Mouse (Mus musculus) hindbrain, embryonic 12.5 days (tissue): ENCODE results near the gene Tnfsf10. TPM values are rescaled to one million over a fixed set of nuclear protein-coding genes. Genes with fewer than 3 reads are reported as not detected.
A peak's percentile ranks its signal among the peaks of the same experiment; 100 is the strongest.

Experiments used
- ATAC-seq: fragments of 200-750 bp; cut with Nextera tagmentation; 2 replicates; pipeline ENCODE4 v1.8.0; 2017; ENCODE audit warnings: moderate TSS enrichment; ENCODE audit not compliant: low FRiP score
- H3K27ac ChIP-seq: fragments of 300-500 bp; sonication (generic); 2 replicates; pipeline ENCODE4 v1.5.1; 2016; ENCODE audit warnings: mild to moderate bottlenecking
- H3K27me3 ChIP-seq: fragments of 300-500 bp; sonication (generic); 2 replicates; pipeline ENCODE4 v1.6.1; 2016; ENCODE audit warnings: mild to moderate bottlenecking
- H3K36me3 ChIP-seq: fragments of 300-500 bp; sonication (generic); 2 replicates; pipeline ENCODE4 v1.6.1; 2016; ENCODE audit warnings: mild to moderate bottlenecking
- H3K4me1 ChIP-seq: fragments of 300-500 bp; sonication (generic); 2 replicates; pipeline ENCODE4 v1.6.1; 2016
- H3K4me2 ChIP-seq: fragments of 300-500 bp; sonication (generic); replicated peaks from 2 replicates; pipeline ENCODE4 v1.6.1; 2016; ENCODE audit warnings: mild to moderate bottlenecking
- H3K4me3 ChIP-seq: fragments of 300-500 bp; sonication (generic); 2 replicates; pipeline ENCODE4 v1.5.1; 2016; ENCODE audit warnings: mild to moderate bottlenecking
- H3K9ac ChIP-seq: fragments of 300-500 bp; sonication (generic); 2 replicates; pipeline ENCODE4 v1.6.1; 2016; ENCODE audit warnings: mild to moderate bottlenecking, moderate library complexity
- H3K9me3 ChIP-seq: fragments of 300-500 bp; sonication (generic); replicated peaks from 2 replicates; pipeline ENCODE4 v1.6.1; 2016; ENCODE audit warnings: mild to moderate bottlenecking
- whole genome bisulfite sequencing: fragments of 180-500 bp; shearing (Covaris S2); methylation state at CpG from one replicate; pipeline ENCODE4 v1.1.7; 2016; 5-methylcytosine and 5-hydroxymethylcytosine counted together
- polyA plus RNA-seq: library from polyadenylated mRNA; unstranded; fragments of >200 nt; fragmentation: Nextera tagmentation; extraction: Ambion mirVana; gene quantifications from 2 replicates; pipeline ENCODE4 v1.2.1, GENCODE M21; 2016

Tnfsf10 gene
- polyA plus RNA-seq, 1 experiment from 2014 or later = not detected

DNA sequence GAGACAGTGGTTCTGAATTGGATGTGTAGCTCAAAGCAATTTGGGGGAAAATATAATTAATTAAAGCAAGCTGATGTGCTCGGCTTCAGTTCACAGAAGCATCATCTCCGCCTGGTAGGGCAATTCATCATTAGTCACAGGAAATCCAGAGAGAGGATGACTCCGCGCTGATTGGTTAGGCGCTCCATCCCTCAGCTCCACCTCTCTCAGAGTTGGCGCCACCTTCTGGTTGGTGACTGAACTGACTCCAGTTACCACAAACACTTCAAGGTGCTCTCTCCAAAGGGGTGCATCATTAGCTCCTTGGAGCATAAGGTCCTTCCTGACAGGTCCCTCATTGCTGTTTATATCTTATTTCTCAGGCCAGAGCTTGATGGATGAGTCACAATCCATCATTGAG lies 28.7 kb downstream of the Tnfsf10 start:
- H3K4me2 ChIP-seq = no peak overlapping the region
- H3K27ac ChIP-seq = no peak overlapping the region
- H3K9ac ChIP-seq = no peak overlapping the region
- no peaks in the 10 kb centered on the region for H3K4me1 ChIP-seq
- WGBS = 52% methylated on average over 6 of the region's 6 CpGs
- H3K9me3 ChIP-seq = no peaks in the 10 kb centered on the region; the same call in 1 of the 2 replicates
- H3K36me3 ChIP-seq = no peaks in the 10 kb centered on the region
- no peaks in the 10 kb centered on the region for H3K27me3 ChIP-seq
- no peak for ATAC-seq
- H3K4me3 ChIP-seq = no peak overlapping the region

DNA sequence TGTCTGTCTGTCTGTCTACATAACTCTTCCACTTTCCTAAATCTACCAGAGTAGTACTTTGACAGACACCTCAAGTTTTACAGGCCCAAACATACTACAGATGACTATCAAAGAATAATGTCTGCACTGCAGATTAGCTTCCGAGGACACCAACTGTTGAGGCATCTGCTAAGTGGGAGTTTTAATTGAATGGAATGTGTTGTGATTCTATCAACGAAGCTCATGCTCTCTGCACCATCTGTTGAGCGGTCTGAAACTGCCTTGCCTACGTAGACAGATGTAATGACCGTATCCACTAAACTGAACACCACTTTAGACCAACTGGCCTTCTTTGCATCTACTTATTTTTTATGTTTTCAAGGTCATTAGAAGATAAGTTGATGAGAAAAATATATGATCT lies 31.6 kb downstream of the Tnfsf10 start:
- ATAC-seq = no peak
- H3K4me2 ChIP-seq = no peak overlapping the region
- WGBS = 67% methylated on average over 5 of the region's 5 CpGs

DNA sequence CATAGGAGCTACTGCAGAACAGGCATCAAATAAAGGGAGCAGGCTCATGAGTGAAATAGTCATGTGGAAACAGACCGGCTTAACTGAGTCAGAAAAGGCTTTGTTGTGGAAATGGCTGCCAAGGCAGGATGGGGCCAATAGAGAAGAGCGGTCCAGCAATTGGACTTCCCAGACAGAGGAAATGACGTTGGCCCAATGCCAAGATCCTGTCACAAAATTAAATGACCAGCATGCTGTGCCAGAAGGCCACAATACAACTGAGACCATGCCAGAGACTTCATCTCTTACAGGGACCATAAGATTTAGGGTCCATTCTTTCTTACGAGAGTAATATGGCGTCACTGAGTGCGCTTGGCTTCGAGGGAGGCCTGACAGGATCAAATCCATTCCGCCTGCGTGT lies 34.3 kb downstream of the Tnfsf10 start:
- 69% methylated on average over 9 of the region's 9 CpGs for WGBS
- no peaks in the 10 kb centered on the region for H3K27me3 ChIP-seq
- no peak overlapping the region for H3K4me3 ChIP-seq
- H3K4me2 ChIP-seq = no peak overlapping the region
- no peaks in the 10 kb centered on the region for H3K4me1 ChIP-seq
- H3K9me3 ChIP-seq = no peaks in the 10 kb centered on the region
- no peak overlapping the region for H3K27ac ChIP-seq
- H3K9ac ChIP-seq = no peak overlapping the region
- no peaks in the 10 kb centered on the region for H3K36me3 ChIP-seq
- ATAC-seq = peak; percentile 83

More for the DNA sequence above, 31.6 kb downstream of the Tnfsf10 start:
- H3K9me3 ChIP-seq = no peaks in the 10 kb centered on the region; the same call in 1 of the 2 replicates
- no peak overlapping the region for H3K9ac ChIP-seq
- H3K4me3 ChIP-seq = no peak overlapping the region
- H3K36me3 ChIP-seq = no peaks in the 10 kb centered on the region
- H3K4me1 ChIP-seq = no peaks in the 10 kb centered on the region
- no peak overlapping the region for H3K27ac ChIP-seq
- no peaks in the 10 kb centered on the region for H3K27me3 ChIP-seq

DNA sequence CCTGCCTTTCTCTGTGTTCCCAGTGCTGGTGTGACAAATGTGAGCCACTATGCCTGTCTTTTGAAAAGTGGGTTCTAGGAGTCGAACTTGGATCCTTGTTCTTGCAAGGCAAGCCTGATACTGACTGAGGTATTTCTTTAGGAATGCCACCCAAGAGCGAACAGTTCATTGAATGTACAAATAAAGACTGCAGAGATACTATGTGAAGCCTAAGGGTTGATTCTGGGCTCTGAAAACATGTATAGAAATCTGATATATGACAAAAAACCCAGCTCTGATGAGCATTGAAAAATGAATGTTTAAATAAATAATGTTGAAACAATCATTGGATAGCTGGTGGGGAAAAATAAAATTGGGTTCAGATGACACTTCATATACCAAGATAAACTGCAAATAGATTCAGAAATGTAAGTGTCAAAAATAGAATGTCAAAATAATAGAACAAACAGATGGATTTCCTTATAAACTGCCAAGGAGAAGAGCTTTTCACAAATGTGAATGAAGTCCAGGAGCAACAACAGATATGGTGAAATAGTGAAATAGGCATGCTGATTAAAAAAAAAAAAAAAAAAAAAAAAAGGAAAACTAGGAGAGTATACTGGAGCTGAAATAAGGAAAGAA lies 42.4 kb downstream of the Tnfsf10 start:
- no peaks in the 10 kb centered on the region; the same call in 1 of the 2 replicates for H3K9me3 ChIP-seq
- no peak overlapping the region for H3K9ac ChIP-seq
- H3K4me1 ChIP-seq = no peaks in the 10 kb centered on the region
- no peaks in the 10 kb centered on the region for H3K27me3 ChIP-seq
- WGBS = 86% methylated on average over 2 of the region's 2 CpGs
- no peaks in the 10 kb centered on the region for H3K36me3 ChIP-seq
- no peak overlapping the region for H3K4me2 ChIP-seq
- no peak overlapping the region for H3K4me3 ChIP-seq
- H3K27ac ChIP-seq = no peak overlapping the region
- ATAC-seq = no peak

DNA sequence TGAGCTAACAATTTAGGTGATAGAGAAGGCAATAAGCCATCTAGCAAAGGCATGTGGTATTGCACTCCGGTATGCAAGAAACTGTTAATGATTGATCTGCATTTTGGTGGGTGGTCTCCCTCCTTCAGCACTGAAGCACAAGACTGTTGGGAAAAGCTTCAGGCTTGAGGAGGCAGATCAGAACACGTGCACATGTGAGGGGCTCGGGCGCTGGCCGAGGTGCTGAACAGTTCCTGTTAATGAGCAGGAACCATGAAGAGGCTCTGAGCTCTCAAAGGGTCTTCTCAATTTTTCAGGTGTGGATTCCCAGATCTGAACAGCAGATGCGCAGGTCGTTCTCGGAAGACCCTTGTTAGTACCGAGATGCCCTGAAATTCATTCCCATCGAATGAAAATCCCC lies 53.3 kb downstream of the Tnfsf10 start:
- H3K4me2 ChIP-seq = no peak overlapping the region

DNA sequence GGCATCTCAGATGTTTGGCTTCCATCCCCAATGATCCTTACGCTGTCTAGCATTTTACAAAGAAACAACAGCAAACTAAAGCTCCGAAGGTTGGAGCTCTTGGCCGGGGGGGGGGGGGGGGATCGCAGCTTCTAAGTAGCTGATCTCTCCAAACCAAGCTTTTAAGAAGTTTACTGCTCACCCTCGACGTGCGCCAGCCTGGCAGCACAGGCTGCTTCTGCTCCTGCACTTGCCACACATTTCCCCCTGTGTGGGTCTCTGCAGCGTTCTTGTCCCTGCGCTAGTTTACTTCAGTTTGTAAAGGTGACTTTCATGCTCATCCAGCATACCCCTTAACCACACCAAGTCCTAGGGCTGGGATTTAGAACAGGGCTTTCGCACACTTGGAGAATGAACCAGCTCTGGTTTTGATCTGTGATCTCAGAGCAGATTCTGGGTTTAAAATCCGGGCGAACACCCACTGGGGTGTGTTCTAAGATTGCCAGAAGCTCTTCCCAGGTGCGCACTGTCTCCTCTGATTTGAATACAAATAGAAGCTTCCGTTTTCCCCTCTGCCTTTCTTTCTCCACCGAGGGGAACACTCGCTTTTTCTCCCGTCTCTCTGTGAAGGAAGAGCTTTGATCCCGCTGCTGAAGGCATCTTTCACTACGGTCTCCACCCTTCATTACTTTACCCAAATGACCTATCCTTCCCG lies 53.9 kb downstream of the Tnfsf10 start:
- WGBS = 3% methylated on average over 20 of the region's 20 CpGs
- Histone ChIP-seq H3K27ac (no peak overlapping the region), H3K27me3 (peaks cover 55% of the 10 kb centered on the region)

More for the DNA sequence above, 53.3 kb downstream of the Tnfsf10 start:
- peaks cover 14% of the 10 kb centered on the region for H3K4me1 ChIP-seq
- ATAC-seq = no peak
- H3K4me3 ChIP-seq = no peak overlapping the region
- H3K9ac ChIP-seq = no peak overlapping the region
- no peaks in the 10 kb centered on the region for H3K36me3 ChIP-seq
- WGBS = 6% methylated on average over 10 of the region's 10 CpGs
- H3K27ac ChIP-seq = no peak overlapping the region
- H3K9me3 ChIP-seq = no peaks in the 10 kb centered on the region
- H3K27me3 ChIP-seq = peaks cover 55% of the 10 kb centered on the region

DNA sequence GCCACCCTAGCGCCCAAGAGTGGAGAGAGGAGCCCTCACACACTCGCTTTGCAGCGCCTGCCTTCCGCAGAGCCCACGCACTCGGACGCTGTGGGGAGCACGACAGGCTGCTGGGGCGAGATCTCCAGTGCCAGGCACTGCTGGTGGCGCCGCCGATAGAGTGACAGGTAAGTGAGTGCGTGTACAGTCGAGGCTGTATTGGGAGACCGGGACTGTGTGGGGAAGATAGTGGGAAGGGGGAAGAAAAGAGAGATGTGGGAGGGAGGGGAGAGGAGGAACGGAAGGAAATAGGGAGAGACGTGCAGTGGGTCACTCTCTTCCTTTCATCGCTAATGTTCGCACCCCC lies 54.4 kb downstream of the Tnfsf10 start, which contains the start of gene Ghsr:
TSS of gene Ghsr (plus strand) at position 76 of the 346 bp plus-strand sequence.
- peak within 1 kb of the TSS; percentile 41 for H3K9ac ChIP-seq
- 0 out of 2 replicates have a peak, but pooled peaks have one; percentile 21 for ATAC-seq

More for the DNA sequence above, 53.9 kb downstream of the Tnfsf10 start:
- Histone ChIP-seq H3K4me3 (peak overlapping the region; percentile 41), H3K36me3 (no peaks in the 10 kb centered on the region), H3K4me2 (peak overlapping the region; percentile 84), H3K4me1 (peaks cover 14% of the 10 kb centered on the region), H3K9me3 (no peaks in the 10 kb centered on the region), H3K9ac (peak overlapping the region; percentile 41; the same call in 1 of the 2 replicates)
- no peak for ATAC-seq

DNA sequence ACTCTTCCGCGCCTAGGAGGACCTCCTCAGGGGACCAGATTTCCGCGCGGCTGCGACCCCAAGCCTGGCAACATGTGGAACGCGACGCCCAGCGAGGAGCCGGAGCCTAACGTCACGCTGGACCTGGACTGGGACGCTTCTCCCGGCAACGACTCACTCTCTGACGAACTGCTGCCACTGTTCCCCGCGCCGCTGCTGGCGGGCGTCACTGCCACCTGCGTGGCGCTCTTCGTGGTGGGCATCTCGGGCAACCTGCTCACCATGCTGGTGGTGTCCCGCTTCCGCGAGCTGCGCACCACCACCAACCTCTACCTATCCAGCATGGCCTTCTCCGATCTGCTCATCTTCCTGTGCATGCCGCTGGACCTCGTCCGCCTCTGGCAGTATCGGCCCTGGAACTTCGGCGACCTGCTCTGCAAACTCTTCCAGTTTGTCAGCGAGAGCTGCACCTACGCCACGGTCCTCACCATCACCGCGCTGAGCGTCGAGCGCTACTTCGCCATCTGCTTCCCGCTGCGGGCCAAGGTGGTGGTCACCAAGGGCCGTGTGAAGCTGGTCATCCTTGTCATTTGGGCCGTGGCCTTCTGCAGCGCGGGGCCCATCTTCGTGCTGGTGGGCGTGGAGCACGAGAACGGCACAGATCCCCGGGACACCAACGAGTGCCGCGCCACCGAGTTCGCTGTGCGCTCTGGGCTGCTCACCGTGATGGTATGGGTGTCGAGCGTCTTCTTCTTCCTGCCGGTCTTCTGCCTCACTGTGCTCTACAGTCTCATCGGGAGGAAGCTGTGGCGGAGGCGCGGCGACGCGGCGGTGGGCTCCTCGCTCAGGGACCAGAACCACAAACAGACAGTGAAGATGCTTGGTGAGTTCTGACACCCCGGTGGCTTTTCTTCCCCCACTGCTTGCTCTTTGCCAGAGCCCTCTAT lies 55.2 kb downstream of the Tnfsf10 start:
- WGBS = under 1% methylated on average over 74 of the region's 77 CpGs
- H3K4me1 ChIP-seq = peaks cover 14% of the 10 kb centered on the region
- H3K36me3 ChIP-seq = no peaks in the 10 kb centered on the region
- peaks cover 55% of the 10 kb centered on the region for H3K27me3 ChIP-seq
- peak overlapping the region; percentile 41 for H3K4me3 ChIP-seq
- H3K9me3 ChIP-seq = no peaks in the 10 kb centered on the region
- ATAC-seq = peak; percentile 53
- H3K4me2 ChIP-seq = peak overlapping the region; percentile 84
- H3K27ac ChIP-seq = no peak overlapping the region
- H3K9ac ChIP-seq = peak overlapping the region; percentile 41; the same call in 1 of the 2 replicates

More for the DNA sequence above, 54.4 kb downstream of the Tnfsf10 start, which contains the start of gene Ghsr:
- Histone ChIP-seq H3K27ac (no peak within 1 kb of the TSS), H3K4me2 (peak within 1 kb of the TSS; percentile 84), H3K4me1 (peaks cover 14% of the 10 kb centered on the region), H3K36me3 (no peaks in the 10 kb centered on the region), H3K9me3 (no peaks in the 10 kb centered on the region), H3K27me3 (peaks cover 55% of the 10 kb centered on the region), H3K4me3 (peak within 1 kb of the TSS; percentile 41)
- WGBS = under 1% methylated on average over 19 of the region's 19 CpGs

DNA sequence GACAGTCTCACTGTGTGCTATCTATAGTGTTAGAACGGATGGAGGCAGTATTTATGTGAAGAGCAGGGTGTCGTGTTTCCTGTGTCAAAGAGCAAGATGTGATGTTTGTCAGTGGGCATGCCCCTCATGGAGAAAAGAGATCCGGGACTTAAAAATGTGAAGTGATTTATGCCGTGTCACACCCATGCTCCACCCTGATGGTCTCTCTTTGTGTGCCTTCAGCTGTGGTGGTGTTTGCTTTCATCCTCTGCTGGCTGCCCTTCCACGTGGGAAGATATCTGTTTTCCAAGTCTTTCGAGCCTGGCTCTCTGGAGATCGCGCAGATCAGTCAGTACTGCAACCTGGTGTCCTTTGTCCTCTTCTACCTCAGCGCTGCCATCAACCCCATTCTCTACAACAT lies 57.6 kb downstream of the Tnfsf10 start:
- H3K4me1 ChIP-seq = peaks cover 14% of the 10 kb centered on the region
- no peaks in the 10 kb centered on the region for H3K36me3 ChIP-seq
- no peak overlapping the region for H3K4me2 ChIP-seq
- H3K27ac ChIP-seq = no peak overlapping the region
- ATAC-seq = no peak
- H3K4me3 ChIP-seq = no peak overlapping the region
- no peak overlapping the region for H3K9ac ChIP-seq
- H3K9me3 ChIP-seq = no peaks in the 10 kb centered on the region
- 56% methylated on average over 9 of the region's 9 CpGs for WGBS
- peaks cover 54% of the 10 kb centered on the region for H3K27me3 ChIP-seq

DNA sequence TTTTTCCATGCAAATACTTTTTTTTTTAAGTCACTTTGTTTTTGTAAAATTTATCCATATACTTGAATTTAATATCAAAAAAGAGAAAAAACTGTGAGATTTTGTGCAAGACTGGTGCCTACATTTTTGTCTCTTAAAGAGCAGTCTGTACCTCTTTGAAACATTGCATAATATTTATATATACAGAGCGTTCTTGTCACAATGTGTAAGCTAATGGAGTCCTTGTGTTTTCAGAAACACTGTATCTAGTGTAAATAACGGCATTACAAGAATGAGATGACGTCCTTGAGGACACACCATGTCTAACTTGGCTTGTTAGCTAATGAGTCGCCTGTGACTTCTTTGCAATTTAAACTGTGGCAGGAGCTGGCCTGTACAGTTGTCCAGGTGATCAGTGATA lies 61.1 kb downstream of the Tnfsf10 start:
- H3K4me1 ChIP-seq = no peaks in the 10 kb centered on the region
- H3K36me3 ChIP-seq = no peaks in the 10 kb centered on the region
- H3K27me3 ChIP-seq = peaks cover 19% of the 10 kb centered on the region
- ATAC-seq = no peak
- whole genome bisulfite sequencing = 75% methylated on average over 4 of the region's 4 CpGs
- no peak overlapping the region for H3K4me2 ChIP-seq
- no peaks in the 10 kb centered on the region for H3K9me3 ChIP-seq
- H3K9ac ChIP-seq = no peak overlapping the region
- H3K27ac ChIP-seq = no peak overlapping the region
- H3K4me3 ChIP-seq = no peak overlapping the region

DNA sequence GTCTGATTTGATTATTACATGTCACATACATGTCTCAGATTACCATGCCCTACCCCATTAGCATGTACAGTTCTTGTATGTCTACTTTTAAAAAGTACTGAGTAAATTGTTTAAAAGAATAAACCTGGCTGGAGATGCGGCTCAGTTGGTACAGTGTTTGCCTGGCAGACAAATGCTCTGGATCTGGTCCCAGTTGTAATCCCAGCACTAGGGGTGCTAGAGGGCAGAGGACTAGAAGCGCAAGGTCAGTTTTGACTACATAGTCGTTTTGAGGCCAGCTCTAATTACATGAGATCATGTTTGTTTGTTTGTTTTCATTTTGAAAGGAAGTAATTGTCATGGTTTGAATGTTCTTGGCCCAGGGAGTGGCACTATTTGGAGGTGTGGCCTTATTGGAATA lies 68.0 kb downstream of the Tnfsf10 start:
- no peaks in the 10 kb centered on the region for H3K27me3 ChIP-seq
- no peak for ATAC-seq
- 70% methylated on average over 3 of the region's 3 CpGs for WGBS

DNA sequence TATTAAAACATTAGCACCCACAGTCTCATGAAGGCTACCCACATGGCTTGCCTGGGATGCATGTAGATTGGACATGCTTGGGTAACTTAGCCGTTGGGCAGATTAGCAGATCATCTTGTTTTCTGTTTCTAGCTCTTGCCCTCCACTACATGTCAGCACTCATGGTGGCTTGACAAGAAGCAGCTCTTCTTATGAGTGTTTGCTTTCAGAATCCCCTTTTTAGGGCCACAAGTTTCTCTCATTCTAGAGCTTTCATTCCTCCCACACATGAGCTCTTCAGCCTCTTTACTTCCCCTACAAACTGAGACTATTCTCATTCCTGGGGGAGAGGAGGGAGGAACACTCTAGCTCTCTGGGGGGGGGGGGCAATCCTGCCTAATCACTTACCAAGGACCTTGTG lies 73.1 kb downstream of the Tnfsf10 start:
- no peak overlapping the region for H3K4me3 ChIP-seq
- no peak for ATAC-seq
- no peak overlapping the region for H3K4me2 ChIP-seq
- H3K4me1 ChIP-seq = no peaks in the 10 kb centered on the region
- no peaks in the 10 kb centered on the region for H3K9me3 ChIP-seq
- H3K9ac ChIP-seq = no peak overlapping the region
- no peaks in the 10 kb centered on the region for H3K27me3 ChIP-seq
- 86% methylated on average over 1 of the region's 1 CpGs for WGBS
- no peaks in the 10 kb centered on the region for H3K36me3 ChIP-seq
- H3K27ac ChIP-seq = no peak overlapping the region

More for the DNA sequence above, 68.0 kb downstream of the Tnfsf10 start:
- H3K9me3 ChIP-seq = no peaks in the 10 kb centered on the region
- H3K36me3 ChIP-seq = no peaks in the 10 kb centered on the region
- H3K4me1 ChIP-seq = no peaks in the 10 kb centered on the region
- no peak overlapping the region for H3K9ac ChIP-seq
- no peak overlapping the region for H3K27ac ChIP-seq
- no peak overlapping the region for H3K4me3 ChIP-seq
- no peak overlapping the region for H3K4me2 ChIP-seq
